Mouse (Mus musculus) midbrain, embryonic 11.5 days (tissue): ENCODE data around the gene Slc26a6. TPM values are rescaled to one million over a fixed set of nuclear protein-coding genes. Genes with fewer than 3 reads are reported as not detected.

Experiments
- ATAC-seq: fragments of 200-750 bp; cut with Nextera tagmentation; 2 replicates; pipeline ENCODE4 v1.8.0; 2017; ENCODE audit warnings: moderate TSS enrichment, moderate library complexity; ENCODE audit not compliant: low FRiP score
- DNase-seq: peaks from one replicate; pipeline ENCODE4 v3.0.0; 2015; ENCODE audit warnings: low spot score; ENCODE audit errors: missing footprints
- H3K27ac ChIP-seq: fragments of 300-500 bp; sonication (generic); 2 replicates; pipeline ENCODE4 v1.5.1; 2014; ENCODE audit warnings: low read depth, low read length
- H3K27me3 ChIP-seq: fragments of 300-500 bp; sonication (generic); 2 replicates; pipeline ENCODE4 v1.6.1; 2014; ENCODE audit warnings: mild to moderate bottlenecking, low read length, moderate library complexity, mixed read lengths; ENCODE audit not compliant: control insufficient read depth, insufficient read depth
- H3K36me3 ChIP-seq: fragments of 300-500 bp; sonication (generic); 2 replicates; pipeline ENCODE4 v1.6.1; 2014; ENCODE audit warnings: mild to moderate bottlenecking, low read length, moderate library complexity, mixed read lengths; ENCODE audit not compliant: control insufficient read depth, insufficient read depth
- H3K4me1 ChIP-seq: fragments of 300-500 bp; sonication (generic); 2 replicates; pipeline ENCODE4 v1.6.1; 2014; ENCODE audit warnings: low read length; ENCODE audit not compliant: control insufficient read depth, insufficient read depth
- H3K4me2 ChIP-seq: fragments of 300-500 bp; sonication (generic); 2 replicates; pipeline ENCODE4 v1.6.1; 2014; ENCODE audit warnings: mild to moderate bottlenecking, moderate library complexity
- H3K4me3 ChIP-seq: fragments of 300-500 bp; sonication (generic); 2 replicates; pipeline ENCODE4 v1.5.1; 2014; ENCODE audit warnings: low read depth, low read length
- H3K9ac ChIP-seq: fragments of 300-500 bp; sonication (generic); 2 replicates; pipeline ENCODE4 v1.6.1; 2014; ENCODE audit warnings: low read length
- H3K9me3 ChIP-seq: fragments of 300-500 bp; sonication (generic); 2 replicates; pipeline ENCODE4 v1.6.1; 2016; ENCODE audit warnings: low read length; ENCODE audit not compliant: control insufficient read depth
- WGBS: fragments of 180-500 bp; shearing (Covaris S2); extraction: QIAGEN DNeasy Blood & Tissue Kit; methylation state at CpG from one replicate; pipeline ENCODE4 v1.1.7; 2014; 5-methylcytosine and 5-hydroxymethylcytosine counted together
- polyA plus RNA-seq: library from polyadenylated mRNA; unstranded; fragments of >200 nt; fragmentation: Nextera tagmentation; extraction: Ambion mirVana; gene quantifications from 2 replicates; pipeline ENCODE4 v1.2.1, GENCODE M21; 2014

Gene Slc26a6
- polyA plus RNA-seq, 1 experiment from 2014 or later: 8.0 TPM

DNA sequence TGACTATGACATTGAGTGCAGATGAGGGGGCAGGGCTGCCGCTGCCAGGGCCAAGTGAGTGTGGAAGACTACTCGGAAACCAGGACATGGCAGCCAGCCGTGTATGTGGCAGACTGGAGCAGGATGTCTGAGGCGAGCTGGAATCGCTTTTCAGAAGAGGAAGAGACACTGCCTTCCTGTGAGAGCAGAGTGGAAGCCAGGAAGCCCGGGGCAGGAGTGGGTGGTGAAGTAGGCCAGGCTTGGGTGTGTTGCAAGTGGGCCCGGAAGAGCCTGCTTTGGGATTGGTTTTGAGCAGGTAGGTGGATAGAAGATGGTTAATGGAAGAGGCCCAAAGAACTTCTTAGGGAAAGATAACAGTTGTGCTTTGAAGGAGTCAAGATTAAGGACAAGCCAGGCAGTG, 37.5 kb upstream of the Slc26a6 start:
- H3K27me3 ChIP-seq: no peaks in the 10 kb centered on the region
- no peak overlapping the region for H3K9ac ChIP-seq
- no peak overlapping the region for H3K4me3 ChIP-seq
- H3K27ac ChIP-seq: no peak overlapping the region
- no peak for DNase-seq
- no peak for ATAC-seq
- 90% methylated on average over 7 of the region's 7 CpGs for WGBS
- H3K4me1 ChIP-seq: no peaks in the 10 kb centered on the region
- no peak overlapping the region for H3K4me2 ChIP-seq
- H3K36me3 ChIP-seq: peaks cover 13% of the 10 kb centered on the region
- no peaks in the 10 kb centered on the region for H3K9me3 ChIP-seq

DNA sequence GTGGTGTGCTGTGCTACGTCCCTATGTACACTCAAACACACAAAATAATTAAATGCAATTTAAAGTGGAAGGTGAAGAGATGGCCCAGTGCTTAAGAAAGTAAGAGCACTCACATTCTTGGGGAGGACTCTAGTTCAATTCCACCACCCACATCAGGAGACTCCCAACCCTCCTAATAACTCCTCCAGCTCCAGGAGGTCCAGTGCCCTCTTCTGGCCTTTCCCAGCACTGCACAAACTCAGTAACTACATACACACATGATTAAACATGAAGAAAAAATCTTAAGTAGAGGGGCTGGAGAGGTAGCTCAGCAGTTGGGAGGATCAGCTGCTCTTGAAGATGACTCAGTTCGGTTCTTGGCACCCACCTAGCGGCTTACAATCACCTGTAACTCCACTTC, 33.6 kb upstream of the Slc26a6 start:
- Histone ChIP-seq H3K36me3 (peaks cover 7% of the 10 kb centered on the region), H3K27ac (no peak overlapping the region), H3K9ac (no peak overlapping the region), H3K9me3 (no peaks in the 10 kb centered on the region), H3K4me2 (no peak overlapping the region), H3K4me1 (no peaks in the 10 kb centered on the region), H3K4me3 (no peak overlapping the region), H3K27me3 (peaks cover 10% of the 10 kb centered on the region)
- WGBS: 62% methylated on average over 3 of the region's 3 CpGs
- ATAC-seq: no peak
- peak; percentile 93 for DNase-seq

DNA sequence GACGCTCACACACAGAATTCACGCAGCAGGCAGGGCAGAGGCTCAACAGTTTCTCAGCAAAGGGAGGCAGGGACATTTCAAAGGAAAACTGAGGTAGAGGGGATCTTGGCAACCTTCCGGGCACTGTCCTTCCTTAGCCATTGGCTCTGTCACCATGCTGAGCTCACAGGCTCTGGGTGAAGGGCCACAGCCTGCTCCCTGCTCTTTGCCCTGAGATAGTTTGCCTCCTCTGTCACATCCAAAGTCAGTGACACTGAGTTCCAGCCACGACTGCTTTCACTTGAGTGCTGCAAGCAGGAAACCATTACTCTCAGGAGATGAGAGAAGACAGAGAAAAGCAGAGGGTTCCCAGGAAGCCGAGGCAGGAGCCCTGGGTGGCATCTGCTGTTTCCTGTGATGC, 33.0 kb upstream of the Slc26a6 start:
- DNase-seq: no peak
- no peak for ATAC-seq
- Histone ChIP-seq H3K27ac (no peak overlapping the region), H3K27me3 (peaks cover 16% of the 10 kb centered on the region), H3K9ac (no peak overlapping the region), H3K4me1 (0 out of 2 replicates have a peak, but pooled peaks cover 3% of the 10 kb centered on the region), H3K4me3 (no peak overlapping the region), H3K36me3 (peaks cover 4% of the 10 kb centered on the region), H3K4me2 (no peak overlapping the region), H3K9me3 (no peaks in the 10 kb centered on the region)
- 65% methylated on average over 5 of the region's 5 CpGs for WGBS

DNA sequence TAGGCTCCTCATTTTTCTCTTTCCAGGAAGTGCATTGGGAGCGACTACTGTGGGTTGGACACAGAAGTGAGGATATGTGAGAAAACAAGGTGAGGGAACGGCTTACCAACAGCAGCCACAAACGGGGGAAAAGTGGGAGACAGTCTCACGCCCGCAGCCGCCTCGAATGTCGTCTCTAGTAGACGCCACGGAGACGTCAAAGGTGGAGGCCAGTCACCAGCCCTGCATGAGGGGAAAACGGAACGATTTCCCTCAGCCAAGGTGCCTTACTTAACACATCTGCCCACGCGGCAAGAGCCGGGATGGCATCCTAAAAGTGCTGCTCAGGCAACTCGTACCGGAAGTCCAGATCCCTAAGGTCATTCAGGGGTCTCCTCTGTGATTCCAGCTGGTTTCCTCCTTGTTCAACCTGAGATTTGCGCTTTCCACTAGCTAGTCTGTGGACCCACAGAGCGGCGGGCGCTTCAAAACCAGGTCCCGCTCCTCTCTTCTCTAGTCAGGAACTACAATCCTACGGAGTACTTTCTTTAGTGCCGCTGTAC, 28.9 kb upstream of the Slc26a6 start:
- Histone ChIP-seq H3K27ac (no peak overlapping the region), H3K4me2 (peak overlapping the region; percentile 79)
- 4% methylated on average over 25 of the region's 25 CpGs for WGBS

DNA sequence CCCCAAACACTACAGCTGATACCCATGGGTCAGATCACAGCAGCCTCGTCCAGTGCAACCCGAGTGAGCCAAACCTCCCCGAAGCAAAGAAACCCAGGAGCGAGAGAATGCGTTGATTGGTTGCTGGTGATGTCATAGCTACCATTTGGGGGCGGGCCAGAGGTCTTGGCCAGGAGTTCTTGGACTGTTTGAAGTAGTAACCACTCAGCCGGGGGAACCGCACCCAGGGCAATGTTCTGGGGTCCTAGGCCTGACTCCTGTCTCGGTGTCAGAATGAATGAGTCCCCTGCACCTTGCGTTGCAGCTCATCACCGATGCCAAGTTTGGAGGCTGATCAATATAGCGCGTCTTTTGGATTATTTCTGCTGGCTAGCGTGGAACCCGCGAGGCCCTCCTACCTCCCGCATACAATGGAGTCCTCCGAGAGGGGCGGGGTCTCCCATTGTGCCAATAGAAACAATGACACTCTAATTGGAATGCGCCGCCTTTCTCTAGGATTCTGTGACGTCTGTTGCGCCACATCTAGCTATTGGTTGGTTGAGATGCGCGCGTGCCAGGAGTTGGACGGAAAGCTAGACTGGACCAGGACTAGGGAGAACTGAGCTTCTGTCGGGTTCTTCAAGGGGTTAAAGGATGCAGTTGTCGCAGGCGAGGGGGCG, 28.2 kb upstream of the Slc26a6 start:
- WGBS: under 1% methylated on average over 31 of the region's 31 CpGs
- Histone ChIP-seq H3K4me2 (peak overlapping the region; percentile 79), H3K27ac (peak overlapping the region; percentile 35; the same call in 1 of the 2 replicates), H3K4me1 (peaks cover 21% of the 10 kb centered on the region), H3K4me3 (peak overlapping the region; percentile 66), H3K9ac (peak overlapping the region; percentile 28; the same call in 1 of the 2 replicates), H3K36me3 (no peaks in the 10 kb centered on the region), H3K9me3 (no peaks in the 10 kb centered on the region), H3K27me3 (peaks cover 48% of the 10 kb centered on the region)
- DNase-seq: peak; percentile 97
- ATAC-seq: peak; percentile 83

More for the DNA sequence above, 28.9 kb upstream of the Slc26a6 start:
- ATAC-seq (no peak), DNase-seq (peak; percentile 90)
- H3K9ac ChIP-seq: peak overlapping the region; percentile 28; the same call in 1 of the 2 replicates
- H3K4me3 ChIP-seq: peak overlapping the region; percentile 66
- H3K9me3 ChIP-seq: no peaks in the 10 kb centered on the region
- peaks cover 21% of the 10 kb centered on the region for H3K4me1 ChIP-seq
- H3K36me3 ChIP-seq: no peaks in the 10 kb centered on the region
- H3K27me3 ChIP-seq: peaks cover 43% of the 10 kb centered on the region

DNA sequence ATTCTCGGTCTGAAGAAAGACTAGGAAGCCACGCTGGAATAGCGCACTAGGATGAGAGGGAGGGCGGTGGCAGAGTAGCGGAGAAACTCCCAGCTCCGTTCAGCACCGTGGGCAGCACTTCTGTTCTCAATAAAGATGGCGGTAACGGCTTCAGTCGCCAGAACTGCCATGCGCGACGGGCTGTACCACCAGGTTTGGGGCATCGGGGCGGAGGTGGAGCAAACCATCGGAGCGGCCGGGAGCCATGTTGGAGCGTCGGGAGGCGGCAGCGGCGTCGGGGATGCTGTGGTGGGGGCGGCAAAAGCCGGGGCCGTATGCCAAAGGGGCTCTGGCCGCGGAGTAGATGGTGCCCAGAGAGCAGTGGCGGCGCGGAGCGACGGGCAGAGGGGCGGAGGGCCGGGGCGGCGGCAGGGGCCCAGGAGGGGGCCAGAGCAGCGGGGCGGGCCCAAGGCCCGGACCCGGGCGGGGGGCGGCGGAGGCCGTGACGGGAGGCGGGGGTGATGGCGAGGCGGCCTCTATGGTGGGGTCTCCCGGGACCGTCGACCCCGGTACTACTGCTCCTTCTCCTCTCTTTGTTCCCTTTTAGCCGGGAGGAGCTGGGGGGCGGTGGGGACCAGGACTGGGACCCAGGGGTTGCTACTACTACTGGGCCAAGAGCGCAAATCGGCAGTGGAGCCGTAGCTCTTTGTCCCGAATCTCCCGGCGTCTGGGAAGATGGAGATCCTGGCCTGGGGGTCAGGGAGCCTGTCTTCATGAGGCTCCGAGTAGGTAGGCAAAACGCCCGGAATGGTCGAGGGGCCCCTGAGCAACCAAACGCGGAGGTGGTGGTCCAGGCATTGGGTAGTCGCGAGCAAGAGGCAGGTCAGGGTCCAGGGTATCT, 27.0 kb upstream of the Slc26a6 start, which contains the start of gene Celsr3:
TSS of gene Celsr3 (plus strand) at position 501 of the 880 bp plus-strand sequence.
- no peaks in the 10 kb centered on the region for H3K36me3 ChIP-seq
- H3K27me3 ChIP-seq: peaks cover 54% of the 10 kb centered on the region
- H3K27ac ChIP-seq: peak within 1 kb of the TSS; percentile 40
- peaks cover 22% of the 10 kb centered on the region for H3K4me1 ChIP-seq
- peak within 1 kb of the TSS; percentile 66 for H3K4me3 ChIP-seq
- peak within 1 kb of the TSS; percentile 79 for H3K4me2 ChIP-seq
- H3K9ac ChIP-seq: peak within 1 kb of the TSS; percentile 73
- 2% methylated on average over 64 of the region's 70 CpGs for WGBS
- ATAC-seq: peak; percentile 56
- peak; percentile 98 for DNase-seq
- H3K9me3 ChIP-seq: no peaks in the 10 kb centered on the region

DNA sequence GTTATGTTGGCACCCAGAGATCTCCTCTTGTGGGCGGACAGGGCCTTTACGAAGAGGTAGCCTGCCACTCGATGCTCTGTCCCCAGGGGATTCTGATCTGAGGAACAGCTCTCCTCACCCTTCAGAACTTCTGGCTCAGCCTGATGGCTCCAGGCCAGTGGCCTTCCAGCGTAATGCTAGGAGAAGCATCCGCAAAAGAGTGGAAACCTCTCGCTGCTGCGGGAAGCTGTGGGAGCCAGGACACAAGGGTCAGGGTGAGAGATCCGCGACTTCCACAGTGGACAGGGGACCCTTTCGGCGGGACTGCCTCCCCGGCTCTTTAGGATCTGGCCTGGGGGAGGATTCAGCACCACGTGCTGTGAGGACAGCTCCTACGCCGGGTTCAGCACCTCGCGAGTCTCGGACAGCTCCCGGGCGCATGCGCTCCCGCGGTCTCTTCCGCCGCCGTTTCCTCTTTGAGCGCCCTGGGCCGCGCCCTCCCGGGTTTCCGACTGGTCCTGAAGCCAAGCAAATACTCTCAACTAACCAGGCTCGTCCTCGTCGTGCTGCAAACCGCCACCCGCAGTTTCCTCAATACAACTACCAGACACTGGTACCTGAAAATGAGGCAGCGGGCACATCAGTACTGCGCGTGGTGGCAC, 26.3 kb upstream of the Slc26a6 start:
- H3K36me3 ChIP-seq: no peaks in the 10 kb centered on the region
- H3K9ac ChIP-seq: peak overlapping the region; percentile 73
- H3K9me3 ChIP-seq: no peaks in the 10 kb centered on the region
- peak overlapping the region; percentile 40; the same call in 1 of the 2 replicates for H3K27ac ChIP-seq
- peak; percentile 30 for ATAC-seq
- WGBS: 2% methylated on average over 39 of the region's 39 CpGs
- peak overlapping the region; percentile 66 for H3K4me3 ChIP-seq
- peaks cover 28% of the 10 kb centered on the region for H3K4me1 ChIP-seq
- peaks cover 61% of the 10 kb centered on the region for H3K27me3 ChIP-seq
- DNase-seq: peak; percentile 99
- peak overlapping the region; percentile 79 for H3K4me2 ChIP-seq

DNA sequence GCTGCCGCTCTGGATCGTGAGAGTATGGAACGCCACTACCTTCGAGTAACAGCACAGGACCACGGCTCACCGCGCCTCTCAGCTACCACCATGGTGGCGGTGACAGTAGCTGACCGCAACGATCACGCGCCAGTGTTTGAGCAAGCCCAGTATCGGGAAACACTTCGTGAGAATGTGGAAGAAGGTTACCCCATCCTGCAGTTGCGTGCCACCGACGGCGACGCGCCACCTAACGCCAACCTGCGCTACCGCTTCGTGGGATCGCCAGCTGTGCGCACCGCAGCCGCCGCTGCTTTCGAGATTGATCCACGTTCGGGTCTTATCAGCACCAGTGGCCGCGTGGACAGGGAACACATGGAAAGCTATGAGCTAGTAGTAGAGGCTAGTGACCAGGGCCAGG, 25.6 kb upstream of the Slc26a6 start:
- Histone ChIP-seq H3K4me1 (peaks cover 33% of the 10 kb centered on the region), H3K27me3 (peaks cover 64% of the 10 kb centered on the region), H3K9ac (no peak overlapping the region), H3K36me3 (no peaks in the 10 kb centered on the region), H3K4me2 (peak overlapping the region; percentile 79), H3K9me3 (no peaks in the 10 kb centered on the region), H3K4me3 (peak overlapping the region; percentile 66), H3K27ac (no peak overlapping the region)
- WGBS: 16% methylated on average over 34 of the region's 34 CpGs
- ATAC-seq (no peak), DNase-seq (no peak)
